Mouse (Mus musculus): ENCODE measurements around the gene Cmtm3.

- TF ChIP-seq POLR2A (IDR thresholded peaks at IDR 0.05; ENCODE audit: extremely low read depth, insufficient read depth, low read length) (no peak), CTCF (IDR thresholded peaks at IDR 0.05; ENCODE audit: low read depth, low read length) (no peak)
These were observed 10.8 kb downstream of the Cmtm3 start for GRCm38 (mm10) chr8:104350047-104350446.
